Mouse (Mus musculus): Measurements from ENCODE around the gene Cryl1. TPM values are rescaled to one million over a fixed set of nuclear protein-coding genes. Genes with fewer than 3 reads are reported as not detected.

The Cryl1 gene
- polyA plus RNA-seq, 1 experiment from 2014 or later = 5.4 TPM

GRCm38 (mm10) chr14:57363833-57364232 lies 34.5 kb downstream of the Cryl1 start:
- peaks cover 9% of the 10 kb centered on the region for H3K4me1 ChIP-seq

GRCm38 (mm10) chr14:57362726-57363660 lies 35.3 kb downstream of the Cryl1 start:
- Histone ChIP-seq H3K36me3 (no peaks in the 10 kb centered on the region), H3K9me3 (replicated peaks) (no peaks in the 10 kb centered on the region), H3K27ac (replicated peaks) (no peak overlapping the region), H3K27me3 (ENCODE audit: low read depth, poor library complexity, severe bottlenecking) (peaks cover 21% of the 10 kb centered on the region), H3K4me1 (peaks cover 9% of the 10 kb centered on the region), H3K4me3 (peak overlapping the region; percentile 32)
- DNase-seq (ENCODE audit: low spot score) = peak; percentile 87
- WGBS = 14% methylated on average over 28 of the region's 31 CpGs

More at GRCm38 (mm10) chr14:57363833-57364232, 34.5 kb downstream of the Cryl1 start:
- no peak for DNase-seq (ENCODE audit: low spot score)
- no peak overlapping the region for H3K4me3 ChIP-seq
- H3K27me3 ChIP-seq (ENCODE audit: low read depth, poor library complexity, severe bottlenecking) = peaks cover 21% of the 10 kb centered on the region
- WGBS = 90% methylated on average over 6 of the region's 6 CpGs
- H3K27ac ChIP-seq (replicated peaks) = no peak overlapping the region
- no peaks in the 10 kb centered on the region for H3K36me3 ChIP-seq
- no peaks in the 10 kb centered on the region for H3K9me3 ChIP-seq (replicated peaks)

GRCm38 (mm10) chr14:57357030-57357429 lies 41.3 kb downstream of the Cryl1 start:
- H3K27ac ChIP-seq (replicated peaks) = no peak overlapping the region
- H3K36me3 ChIP-seq = no peaks in the 10 kb centered on the region
- no peak for DNase-seq (ENCODE audit: low spot score)
- H3K9me3 ChIP-seq (replicated peaks) = no peaks in the 10 kb centered on the region
- H3K4me1 ChIP-seq = peaks cover 11% of the 10 kb centered on the region
- H3K4me3 ChIP-seq = no peak overlapping the region
- WGBS = 79% methylated on average over 5 of the region's 5 CpGs
- peaks cover 11% of the 10 kb centered on the region for H3K27me3 ChIP-seq (ENCODE audit: low read depth, poor library complexity, severe bottlenecking)

DNA sequence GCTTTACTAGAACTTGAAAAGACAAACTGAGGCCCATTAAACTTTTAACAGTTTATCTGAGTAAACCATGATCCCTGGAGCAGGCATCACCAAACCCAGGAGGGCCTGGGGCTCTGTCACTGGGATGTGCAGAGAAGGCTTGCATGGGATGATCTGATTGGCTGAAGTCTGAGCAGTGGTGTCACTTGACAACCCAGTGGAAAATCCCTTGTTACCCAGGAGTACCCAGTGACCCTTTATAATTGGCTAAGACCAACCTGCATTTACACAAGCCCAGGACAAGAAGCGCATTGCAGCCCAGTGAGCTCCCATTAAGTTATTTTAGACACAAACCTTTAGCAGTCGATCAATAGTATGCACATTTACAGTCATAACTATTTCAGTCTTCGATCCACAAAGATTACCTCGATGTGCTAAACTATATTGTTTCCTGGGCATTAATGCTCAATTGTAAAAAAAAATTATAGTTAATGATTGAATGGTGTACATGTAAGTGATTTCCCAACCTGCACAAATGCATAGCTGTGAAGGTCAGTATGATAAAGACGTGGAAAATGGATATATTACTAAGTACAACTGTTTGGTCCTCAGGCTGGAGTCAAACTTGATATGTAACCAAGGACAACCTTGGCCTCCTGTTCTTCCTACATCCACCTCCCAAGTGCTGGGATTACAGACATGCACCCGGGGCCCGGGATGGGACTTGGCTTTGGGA lies 46.7 kb downstream of the Cryl1 start:
- Histone ChIP-seq H3K9me3 (replicated peaks) (no peaks in the 10 kb centered on the region), H3K36me3 (no peaks in the 10 kb centered on the region), H3K4me3 (no peak overlapping the region), H3K27ac (replicated peaks) (peak overlapping the region; percentile 49; the same call in 1 of the 2 replicates), H3K27me3 (ENCODE audit: low read depth, poor library complexity, severe bottlenecking) (no peaks in the 10 kb centered on the region), H3K4me1 (peaks cover 31% of the 10 kb centered on the region)
- WGBS = 77% methylated on average over 7 of the region's 7 CpGs
- peak; percentile 44 for DNase-seq (ENCODE audit: low spot score)

GRCm38 (mm10) chr14:57349955-57350354 lies 48.4 kb downstream of the Cryl1 start:
- Histone ChIP-seq H3K9me3 (replicated peaks) (no peaks in the 10 kb centered on the region), H3K27ac (replicated peaks) (no peak overlapping the region), H3K36me3 (no peaks in the 10 kb centered on the region), H3K4me1 (peaks cover 31% of the 10 kb centered on the region), H3K4me3 (no peak overlapping the region), H3K27me3 (ENCODE audit: low read depth, poor library complexity, severe bottlenecking) (no peaks in the 10 kb centered on the region)
- 87% methylated on average over 10 of the region's 10 CpGs for WGBS
- DNase-seq (ENCODE audit: low spot score) = no peak

- Histone ChIP-seq H3K9me3 (replicated peaks) (no peaks in the 10 kb centered on the region), H3K4me1 (peaks cover 42% of the 10 kb centered on the region), H3K4me3 (no peak overlapping the region), H3K36me3 (no peaks in the 10 kb centered on the region), H3K27me3 (ENCODE audit: low read depth, poor library complexity, severe bottlenecking) (no peaks in the 10 kb centered on the region), H3K27ac (replicated peaks) (0 out of 2 replicates have a peak overlapping the region, but pooled peaks have one; percentile 10)
- no peak for DNase-seq (ENCODE audit: low spot score)
- WGBS = 74% methylated on average over 4 of the region's 4 CpGs
These were observed 50.2 kb downstream of the Cryl1 start for GRCm38 (mm10) chr14:57348155-57348554.

- no peaks in the 10 kb centered on the region for H3K27me3 ChIP-seq (ENCODE audit: low read depth, poor library complexity, severe bottlenecking)
- H3K27ac ChIP-seq (replicated peaks) = no peak overlapping the region
- no peaks in the 10 kb centered on the region for H3K36me3 ChIP-seq
- H3K4me3 ChIP-seq = no peak overlapping the region
- peaks cover 30% of the 10 kb centered on the region for H3K4me1 ChIP-seq
- H3K9me3 ChIP-seq (replicated peaks) = no peaks in the 10 kb centered on the region
- DNase-seq (ENCODE audit: low spot score) = no peak
- 87% methylated on average over 3 of the region's 3 CpGs for WGBS
These were observed 52.2 kb downstream of the Cryl1 start for GRCm38 (mm10) chr14:57346135-57346534.

- no peaks in the 10 kb centered on the region for H3K27me3 ChIP-seq (ENCODE audit: low read depth, poor library complexity, severe bottlenecking)
- no peak overlapping the region for H3K4me3 ChIP-seq
- peak; percentile 29 for DNase-seq (ENCODE audit: low spot score)
- 77% methylated on average over 25 of the region's 25 CpGs for WGBS
- no peaks in the 10 kb centered on the region for H3K36me3 ChIP-seq
- H3K4me1 ChIP-seq = peaks cover 21% of the 10 kb centered on the region
- H3K27ac ChIP-seq (replicated peaks) = no peak overlapping the region; the same call in 1 of the 2 replicates
- H3K9me3 ChIP-seq (replicated peaks) = no peaks in the 10 kb centered on the region
These were observed 53.4 kb downstream of the Cryl1 start for GRCm38 (mm10) chr14:57344781-57345492.

DNA sequence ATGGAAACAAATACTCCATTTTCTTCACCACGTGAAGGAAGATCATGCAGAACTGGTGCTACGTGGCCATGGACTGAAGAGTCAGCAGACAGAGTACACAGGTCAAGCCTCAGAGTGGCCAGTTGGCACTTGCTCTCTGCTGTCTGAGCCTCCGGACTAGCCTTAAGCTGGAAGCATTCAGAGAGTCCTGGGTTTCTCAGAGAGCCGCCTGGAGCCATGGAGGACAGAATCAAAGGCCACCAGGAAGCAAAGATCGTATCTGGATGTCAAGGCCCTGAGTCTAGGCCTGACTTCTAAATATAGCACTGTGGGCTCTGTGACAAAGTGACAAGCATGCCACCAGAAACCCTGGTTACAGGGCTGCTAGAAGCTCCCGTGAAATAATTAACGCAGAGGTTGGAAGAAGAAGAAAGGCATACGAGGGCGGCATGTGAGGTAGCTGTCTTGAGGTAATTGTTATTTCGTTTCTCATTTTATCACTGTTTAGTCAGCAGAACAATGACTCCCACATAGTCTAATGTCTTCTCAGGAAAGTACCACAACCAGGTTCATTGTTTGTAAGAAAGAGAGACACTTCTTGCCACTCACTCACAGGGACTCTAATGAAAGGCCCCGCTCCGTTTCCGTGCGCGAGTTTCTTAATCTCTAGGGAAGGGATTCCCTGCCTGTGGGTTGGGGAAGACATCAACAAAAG lies 55.1 kb downstream of the Cryl1 start:
- Histone ChIP-seq H3K36me3 (no peaks in the 10 kb centered on the region), H3K27me3 (ENCODE audit: low read depth, poor library complexity, severe bottlenecking) (no peaks in the 10 kb centered on the region), H3K9me3 (replicated peaks) (no peaks in the 10 kb centered on the region), H3K4me1 (peaks cover 20% of the 10 kb centered on the region), H3K4me3 (no peak overlapping the region), H3K27ac (replicated peaks) (peak overlapping the region; percentile 46; the same call in 1 of the 2 replicates)
- 45% methylated on average over 15 of the region's 15 CpGs for WGBS
- DNase-seq (ENCODE audit: low spot score) = no peak

DNA sequence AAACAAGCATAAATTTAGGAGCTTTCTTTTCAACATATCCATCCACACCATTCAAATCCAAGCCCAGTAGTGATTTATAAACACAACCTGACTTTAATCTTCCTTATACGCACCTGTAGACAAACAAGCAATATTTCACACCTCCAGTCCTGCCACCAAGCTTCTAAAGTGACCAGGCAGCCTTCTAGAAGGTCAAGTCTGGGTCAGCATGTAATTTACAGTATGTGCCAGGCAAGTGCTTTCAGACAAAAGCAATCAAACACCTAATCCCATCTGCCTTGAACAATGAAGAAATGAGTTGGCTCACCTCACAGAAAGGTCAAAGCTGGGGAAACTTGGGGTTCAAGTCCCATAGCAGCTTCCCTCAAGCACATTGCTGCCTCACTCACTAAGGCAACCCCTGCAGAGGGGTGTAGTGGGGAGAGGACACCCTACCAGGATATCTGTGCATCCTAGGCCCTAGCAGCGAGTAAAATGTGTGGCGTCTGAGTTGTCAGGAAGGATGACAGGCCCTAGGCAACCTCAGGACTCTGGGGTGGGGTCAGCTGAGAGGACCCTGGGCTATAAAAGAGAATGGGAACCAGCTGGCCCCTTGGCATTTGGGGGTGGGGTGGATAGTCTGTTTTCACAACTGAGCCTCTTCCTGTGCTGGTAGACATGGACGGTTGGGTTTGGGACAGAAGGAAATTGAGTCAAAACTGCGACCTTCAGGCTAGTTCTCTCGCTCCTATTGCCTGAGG lies 55.8 kb downstream of the Cryl1 start:
- Histone ChIP-seq H3K36me3 (no peaks in the 10 kb centered on the region), H3K27me3 (ENCODE audit: low read depth, poor library complexity, severe bottlenecking) (no peaks in the 10 kb centered on the region), H3K4me1 (peaks cover 17% of the 10 kb centered on the region), H3K27ac (replicated peaks) (no peak overlapping the region; the same call in 1 of the 2 replicates), H3K4me3 (no peak overlapping the region), H3K9me3 (replicated peaks) (no peaks in the 10 kb centered on the region)
- 76% methylated on average over 6 of the region's 6 CpGs for WGBS
- DNase-seq (ENCODE audit: low spot score) = no peak

DNA sequence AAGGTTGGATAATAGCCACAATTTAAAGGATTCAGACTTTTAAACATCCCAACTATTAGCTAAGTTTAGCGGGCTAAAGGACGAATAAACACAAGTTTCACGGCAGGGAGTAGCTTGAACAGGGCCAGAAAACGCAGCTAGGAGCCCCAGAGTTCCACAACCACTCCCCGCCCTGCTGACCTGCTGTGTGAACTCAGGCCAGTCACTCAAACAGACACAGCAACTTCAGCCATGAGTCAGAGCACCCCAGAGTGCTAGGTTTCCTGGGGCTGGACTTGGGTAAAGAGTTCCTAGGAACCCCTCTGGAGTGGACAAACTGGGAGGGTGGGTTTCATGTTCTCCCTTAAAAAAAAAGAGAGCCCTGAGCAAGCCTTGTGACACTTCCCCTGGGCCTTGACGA lies 59.7 kb downstream of the Cryl1 start:
- Histone ChIP-seq H3K4me1 (peaks cover 12% of the 10 kb centered on the region), H3K9me3 (replicated peaks) (no peaks in the 10 kb centered on the region), H3K27ac (replicated peaks) (no peak overlapping the region), H3K36me3 (no peaks in the 10 kb centered on the region), H3K4me3 (no peak overlapping the region), H3K27me3 (ENCODE audit: low read depth, poor library complexity, severe bottlenecking) (no peaks in the 10 kb centered on the region)
- no peak for DNase-seq (ENCODE audit: low spot score)
- WGBS = 48% methylated on average over 6 of the region's 6 CpGs

Measured in midbrain, embryonic 10.5 days (tissue).